ENCODE assay signal across 8 mouse cellular contexts in genomic region chrX:12673054-12673775, GRCm38 (mm10). TPM values are rescaled to one million over a fixed set of nuclear protein-coding genes. Genes with fewer than 3 reads are reported as not detected.
DNase-seq lines count a peak whose midpoint lies in the region; ATAC-seq and TF ChIP-seq lines count a peak whose summit lies in the region.

Gene 1810030O07Rik, minus strand, starts transcription at chrX:12673668.

- H3K4me1 ChIP-seq in heart, embryonic 12.5 days (replicated peaks) = 0 out of 2 replicates have a peak, but pooled peaks cover 4% of the 10 kb centered on the region
- H3K4me1 ChIP-seq in kidney, postnatal 0 days (replicated peaks; ENCODE audit: insufficient read depth, low read length) = no peaks in the 10 kb centered on the region
- H3K4me1 ChIP-seq in liver, embryonic 11.5 days (replicated peaks; ENCODE audit: control insufficient read depth, insufficient read depth, low read length) = no peaks in the 10 kb centered on the region; the same call in 1 of the 2 replicates
- H3K4me1 ChIP-seq in stomach, embryonic 14.5 days (ENCODE audit: control insufficient read depth, insufficient read depth, low read length) = no peaks in the 10 kb centered on the region

- TF ChIP-seq CTCF in kidney, postnatal 0 days (IDR thresholded peaks at IDR 0.05; ENCODE audit: low read depth) = no peak

- WGBS in heart, embryonic 12.5 days = 5% methylated on average over 42 of the region's 42 CpGs
- 18% methylated on average over 41 of the region's 42 CpGs for WGBS in kidney, postnatal 0 days
- 4% methylated on average over 42 of the region's 42 CpGs for WGBS in liver, embryonic 11.5 days
- WGBS in stomach, embryonic 14.5 days = 9% methylated on average over 42 of the region's 42 CpGs

- peak; percentile 100 for ATAC-seq in erythroid progenitor cell, adult 5-6 weeks (replicated peaks; ENCODE audit: low FRiP score, poor library complexity, severe bottlenecking)
- peak; percentile 100 for ATAC-seq in heart, embryonic 12.5 days (ENCODE audit: insufficient number of reproducible peaks, low FRiP score)
- ATAC-seq in kidney, postnatal 0 days (replicated peaks; ENCODE audit: low FRiP score, low read depth) = peak; percentile 100
- ATAC-seq in liver, embryonic 11.5 days (replicated peaks; ENCODE audit: low FRiP score) = peak; percentile 100
- ATAC-seq in stomach, embryonic 14.5 days (ENCODE audit: insufficient number of reproducible peaks, insufficient read depth, low FRiP score, low read depth) = peak; percentile 100

- peak within 1 kb of the TSS; percentile 91 for H3K27ac ChIP-seq in heart, embryonic 12.5 days (ENCODE audit: poor library complexity, severe bottlenecking)
- H3K27ac ChIP-seq in kidney, postnatal 0 days = peak within 1 kb of the TSS; percentile 86
- peak within 1 kb of the TSS; percentile 91 for H3K27ac ChIP-seq in liver, embryonic 11.5 days (ENCODE audit: low read depth, low read length)
- peak within 1 kb of the TSS; percentile 88 for H3K27ac ChIP-seq in stomach, embryonic 14.5 days (ENCODE audit: low read length)

- peak within 1 kb of the TSS; percentile 90 for H3K4me3 ChIP-seq in heart, embryonic 12.5 days
- H3K4me3 ChIP-seq in kidney, postnatal 0 days (replicated peaks; ENCODE audit: low read depth, low read length) = peak within 1 kb of the TSS; percentile 53
- peak within 1 kb of the TSS; percentile 76 for H3K4me3 ChIP-seq in liver, embryonic 11.5 days (ENCODE audit: low read depth, low read length)
- H3K4me3 ChIP-seq in stomach, embryonic 14.5 days (ENCODE audit: low read depth, low read length) = peak within 1 kb of the TSS; percentile 59

- H3K9ac ChIP-seq in heart, embryonic 12.5 days = peak within 1 kb of the TSS; percentile 79
- peak within 1 kb of the TSS; percentile 66 for H3K9ac ChIP-seq in kidney, postnatal 0 days (ENCODE audit: low read depth, low read length)
- H3K9ac ChIP-seq in liver, embryonic 11.5 days (ENCODE audit: low read depth, low read length) = peak within 1 kb of the TSS; percentile 78
- peak within 1 kb of the TSS; percentile 69; the same call in 1 of the 2 replicates for H3K9ac ChIP-seq in stomach, embryonic 14.5 days (replicated peaks; ENCODE audit: low read depth, low read length)

- peak; percentile 94 for DNase-seq in CD4-positive helper T cell, adult 2 months (ENCODE audit: low read depth, low spot score)
- DNase-seq in brain, embryonic 18.5 days (ENCODE audit: low read depth, low spot score) = peak; percentile 79
- DNase-seq in kidney, postnatal 0 days (ENCODE audit: low spot score) = peak; percentile 92
- peak; percentile 66 for DNase-seq in liver, embryonic 11.5 days (ENCODE audit: low spot score)
- DNase-seq in naive thymus-derived CD4-positive, alpha-beta T cell, adult 2 months (ENCODE audit: low read depth) = peak; percentile 92

- peak within 1 kb of the TSS; percentile 72 for H3K4me2 ChIP-seq in heart, embryonic 12.5 days
- peak within 1 kb of the TSS; percentile 54 for H3K4me2 ChIP-seq in kidney, postnatal 0 days (ENCODE audit: low read length)
- peak within 1 kb of the TSS; percentile 67 for H3K4me2 ChIP-seq in liver, embryonic 11.5 days
- H3K4me2 ChIP-seq in stomach, embryonic 14.5 days (replicated peaks; ENCODE audit: low read depth, low read length) = peak within 1 kb of the TSS; percentile 51

- no peaks in the 10 kb centered on the region for H3K9me3 ChIP-seq in heart, embryonic 12.5 days (replicated peaks)
- H3K9me3 ChIP-seq in kidney, postnatal 0 days (replicated peaks; ENCODE audit: low read length) = no peaks in the 10 kb centered on the region
- H3K9me3 ChIP-seq in liver, embryonic 11.5 days (ENCODE audit: control insufficient read depth, low read length) = no peaks in the 10 kb centered on the region
- no peaks in the 10 kb centered on the region for H3K9me3 ChIP-seq in stomach, embryonic 14.5 days (ENCODE audit: control insufficient read depth, low read depth, low read length)

- H3K36me3 ChIP-seq in heart, embryonic 12.5 days = peaks cover 19% of the 10 kb centered on the region
- H3K36me3 ChIP-seq in kidney, postnatal 0 days (ENCODE audit: insufficient read depth, low read length) = 0 out of 2 replicates have a peak, but pooled peaks cover 3% of the 10 kb centered on the region
- peaks cover 4% of the 10 kb centered on the region; the same call in 1 of the 2 replicates for H3K36me3 ChIP-seq in liver, embryonic 11.5 days (ENCODE audit: control insufficient read depth, insufficient read depth, low read length)
- peaks cover 4% of the 10 kb centered on the region; the same call in 1 of the 2 replicates for H3K36me3 ChIP-seq in stomach, embryonic 14.5 days (ENCODE audit: control insufficient read depth, insufficient read depth, low read length)

- H3K27me3 ChIP-seq in heart, embryonic 12.5 days (replicated peaks) = 0 out of 2 replicates have a peak, but pooled peaks cover 7% of the 10 kb centered on the region
- no peaks in the 10 kb centered on the region for H3K27me3 ChIP-seq in kidney, postnatal 0 days (ENCODE audit: insufficient read depth, low read length)
- no peaks in the 10 kb centered on the region for H3K27me3 ChIP-seq in liver, embryonic 11.5 days (replicated peaks; ENCODE audit: control insufficient read depth, insufficient read depth, low read length)
- H3K27me3 ChIP-seq in stomach, embryonic 14.5 days (ENCODE audit: control insufficient read depth, insufficient read depth, low read length) = no peaks in the 10 kb centered on the region

RNA-seq across cellular contexts. Expression of gene 1810030O07Rik, which starts in this region (rescaled TPM):
- 20.5 and 26.0 TPM in 2 replicates for total RNA-seq in erythroid progenitor cell, adult 5-6 weeks (2015; ENCODE audit: low replicate concordance)
- total RNA-seq in erythroid progenitor cell, adult 5-6 weeks (2017; ENCODE audit: low replicate concordance) = 8.6 and 16.7 TPM in 2 replicates
- 22.0 and 22.5 TPM in 2 replicates for polyA plus RNA-seq in heart, embryonic 12.5 days (2016; fragmentation: Nextera tagmentation; extraction: Ambion mirVana)
- polyA plus RNA-seq in kidney, postnatal 0 days (2015; fragmentation: Nextera tagmentation; extraction: Ambion mirVana) = 27.4 and 31.2 TPM in 2 replicates
- 36.1 and 36.2 TPM in 2 replicates for polyA plus RNA-seq in liver, embryonic 11.5 days (2014; fragmentation: Nextera tagmentation; extraction: Ambion mirVana)
- 40.7 and 43.3 TPM in 2 replicates for polyA plus RNA-seq in stomach, embryonic 14.5 days (2014; fragmentation: Nextera tagmentation; extraction: Ambion mirVana)

Comparison
In these comparisons a context has a peak if more than half of its experiments do, and no peak if none do; other contexts are left out.
1. Peak in every context shown above with its lines: DNase-seq, ATAC-seq, H3K4me3 ChIP-seq and H3K27ac ChIP-seq.